Mouse (Mus musculus): ENCODE results near the gene Gpatch3. TPM values are rescaled to one million over a fixed set of nuclear protein-coding genes. Genes with fewer than 3 reads are reported as not detected.

Gene Gpatch3
- 12.9 and 17.4 TPM in 2 replicates for polyA plus RNA-seq (2012; ENCODE audit: insufficient read depth, insufficient read length, missing spikeins)

GRCm38 (mm10) chr4:133574070-133574842 lies at the start of gene Gpatch3:
Gene Gpatch3, plus strand, starts transcription at chr4:133574745.
- Histone ChIP-seq H3K27ac (ENCODE audit: insufficient read depth, low read depth, low read length) (peak within 1 kb of the TSS; percentile 52), H3K4me1 (ENCODE audit: control insufficient read depth, insufficient read depth, low read length) (peaks cover 12% of the 10 kb centered on the region), H3K4me3 (ENCODE audit: insufficient read depth, low read length) (peak within 1 kb of the TSS; percentile 81)
- TF ChIP-seq CTCF (IDR thresholded peaks at IDR 0.05; ENCODE audit: low read depth, low read length) = no peak
- no peak; the same call in 1 of the 2 replicates for TF ChIP-seq POLR2A (IDR thresholded peaks at IDR 0.05; ENCODE audit: borderline replicate concordance, low read depth, low read length)

- Histone ChIP-seq H3K27ac (ENCODE audit: insufficient read depth, low read depth, low read length) (no peak overlapping the region), H3K4me3 (ENCODE audit: insufficient read depth, low read length) (no peak overlapping the region), H3K4me1 (ENCODE audit: control insufficient read depth, insufficient read depth, low read length) (no peaks in the 10 kb centered on the region)
- TF ChIP-seq POLR2A (IDR thresholded peaks at IDR 0.05; ENCODE audit: borderline replicate concordance, low read depth, low read length) (no peak), CTCF (IDR thresholded peaks at IDR 0.05; ENCODE audit: low read depth, low read length) (no peak)
Measured at GRCm38 (mm10) chr4:133527788-133528187, 46.8 kb upstream of the Gpatch3 start.

DNA sequence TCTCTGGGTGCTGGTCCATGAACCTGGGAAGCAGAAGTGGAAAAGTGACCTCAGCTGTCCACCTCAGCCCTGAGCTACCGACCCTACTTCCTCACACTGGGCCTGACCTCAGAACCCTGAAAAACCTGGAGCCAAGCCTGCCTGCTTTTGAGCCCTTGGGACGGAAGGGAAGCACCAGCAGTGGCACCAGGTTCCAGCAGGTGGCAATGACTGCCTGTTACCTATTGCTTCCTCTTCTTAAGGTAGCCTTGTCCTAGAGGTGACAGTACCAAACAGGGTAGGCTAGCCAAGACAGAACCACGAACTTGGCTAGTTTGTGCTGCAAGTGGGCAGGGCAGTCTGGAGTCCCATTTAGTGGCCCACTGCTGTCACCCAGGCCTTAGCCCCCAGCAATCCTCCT lies 41.8 kb upstream of the Gpatch3 start:
- Histone ChIP-seq H3K4me3 (ENCODE audit: insufficient read depth, low read length) (no peak overlapping the region), H3K4me1 (ENCODE audit: control insufficient read depth, insufficient read depth, low read length) (no peaks in the 10 kb centered on the region), H3K27ac (ENCODE audit: insufficient read depth, low read depth, low read length) (no peak overlapping the region)
- TF ChIP-seq POLR2A (IDR thresholded peaks at IDR 0.05; ENCODE audit: borderline replicate concordance, low read depth, low read length) (no peak), CTCF (IDR thresholded peaks at IDR 0.05; ENCODE audit: low read depth, low read length) (no peak)

DNA sequence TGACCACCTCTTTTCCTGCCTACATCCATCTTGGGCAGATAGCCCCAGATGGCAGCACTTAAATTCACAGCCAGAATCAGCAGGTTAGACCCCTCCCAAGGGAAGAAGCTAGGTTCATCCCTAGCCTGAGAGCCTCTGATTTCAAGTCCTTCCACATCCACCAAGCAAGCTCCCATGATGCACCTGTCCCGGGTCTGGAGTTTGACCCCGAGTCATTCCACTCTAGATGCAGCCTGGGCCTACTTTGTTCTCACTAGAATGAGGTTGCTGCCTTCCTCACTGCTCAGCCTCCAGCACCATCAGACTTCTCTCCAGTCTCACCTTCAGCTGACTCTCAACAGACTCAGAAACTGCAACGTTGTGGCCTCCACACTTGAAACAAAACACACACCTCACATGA lies 38.5 kb upstream of the Gpatch3 start:
- peaks cover 8% of the 10 kb centered on the region for H3K4me1 ChIP-seq (ENCODE audit: control insufficient read depth, insufficient read depth, low read length)
- no peak overlapping the region for H3K4me3 ChIP-seq (ENCODE audit: insufficient read depth, low read length)
- TF ChIP-seq CTCF (IDR thresholded peaks at IDR 0.05; ENCODE audit: low read depth, low read length) (no peak), POLR2A (IDR thresholded peaks at IDR 0.05; ENCODE audit: borderline replicate concordance, low read depth, low read length) (no peak)
- H3K27ac ChIP-seq (ENCODE audit: insufficient read depth, low read depth, low read length) = no peak overlapping the region

GRCm38 (mm10) chr4:133536652-133537051 lies 37.9 kb upstream of the Gpatch3 start:
- Histone ChIP-seq H3K4me1 (ENCODE audit: control insufficient read depth, insufficient read depth, low read length) (peaks cover 13% of the 10 kb centered on the region), H3K4me3 (ENCODE audit: insufficient read depth, low read length) (no peak overlapping the region)
- TF ChIP-seq POLR2A (IDR thresholded peaks at IDR 0.05; ENCODE audit: borderline replicate concordance, low read depth, low read length) (no peak), CTCF (IDR thresholded peaks at IDR 0.05; ENCODE audit: low read depth, low read length) (no peak)

GRCm38 (mm10) chr4:133545272-133546231 lies 29.0 kb upstream of the Gpatch3 start, which contains the start of gene Nudc:
Gene Nudc, minus strand, starts transcription at chr4:133545996.
- Histone ChIP-seq H3K4me1 (ENCODE audit: control insufficient read depth, insufficient read depth, low read length) (peaks cover 24% of the 10 kb centered on the region), H3K27ac (ENCODE audit: insufficient read depth, low read depth, low read length) (peak within 1 kb of the TSS; percentile 57), H3K4me3 (ENCODE audit: insufficient read depth, low read length) (peak within 1 kb of the TSS; percentile 91)
- TF ChIP-seq POLR2A (IDR thresholded peaks at IDR 0.05; ENCODE audit: borderline replicate concordance, low read depth, low read length) (no peak), CTCF (IDR thresholded peaks at IDR 0.05; ENCODE audit: low read depth, low read length) (no peak)

More at GRCm38 (mm10) chr4:133536652-133537051, 37.9 kb upstream of the Gpatch3 start:
- H3K27ac ChIP-seq (ENCODE audit: insufficient read depth, low read depth, low read length) = no peak overlapping the region

- peaks cover 18% of the 10 kb centered on the region for H3K4me1 ChIP-seq (ENCODE audit: control insufficient read depth, insufficient read depth, low read length)
- H3K4me3 ChIP-seq (ENCODE audit: insufficient read depth, low read length) = no peak overlapping the region
- TF ChIP-seq POLR2A (IDR thresholded peaks at IDR 0.05; ENCODE audit: borderline replicate concordance, low read depth, low read length) = no peak
- TF ChIP-seq CTCF (IDR thresholded peaks at IDR 0.05; ENCODE audit: low read depth, low read length) = no peak
- H3K27ac ChIP-seq (ENCODE audit: insufficient read depth, low read depth, low read length) = no peak overlapping the region
Measured at GRCm38 (mm10) chr4:133552029-133552428, 22.5 kb upstream of the Gpatch3 start.

DNA sequence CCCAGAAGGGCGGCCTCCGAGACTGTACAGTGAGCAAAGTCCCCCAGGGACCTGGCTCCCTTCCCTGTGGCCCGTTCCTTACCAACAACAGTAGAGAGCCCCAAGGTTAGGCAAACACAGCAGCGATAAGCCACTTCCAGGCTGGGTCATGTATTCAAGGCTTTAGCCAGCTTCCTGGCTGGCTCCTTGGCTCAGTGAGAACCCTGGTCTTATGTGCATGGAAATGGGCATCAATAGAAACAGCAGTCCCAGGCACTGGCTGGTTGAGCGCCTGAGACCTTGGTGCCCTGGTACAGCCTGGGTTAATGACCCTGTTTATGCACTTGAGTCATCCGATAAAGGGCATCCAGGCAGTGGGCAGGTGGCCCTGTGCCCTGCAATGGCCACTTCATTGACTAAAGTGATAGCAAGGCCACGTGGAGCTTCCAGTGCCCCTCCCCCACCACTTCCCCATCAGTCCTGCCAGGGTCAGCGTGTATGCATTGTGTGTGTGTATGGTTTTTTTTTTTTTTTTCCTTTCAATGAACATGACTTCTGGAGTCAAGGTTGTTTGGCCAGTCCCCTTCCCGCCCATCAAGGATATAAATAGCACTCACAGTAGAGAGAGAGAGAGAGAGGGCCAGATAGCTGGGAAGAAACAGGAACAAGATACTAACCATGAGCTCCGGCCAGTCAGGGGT lies 21.6 kb upstream of the Gpatch3 start, which contains the start of gene Nr0b2:
Gene Nr0b2 (plus strand): TSS at position 609 of the 680 bp plus-strand sequence.
- TF ChIP-seq POLR2A (IDR thresholded peaks at IDR 0.05; ENCODE audit: borderline replicate concordance, low read depth, low read length) (no peak), CTCF (IDR thresholded peaks at IDR 0.05; ENCODE audit: low read depth, low read length) (no peak)
- peak within 1 kb of the TSS; percentile 73 for H3K27ac ChIP-seq (ENCODE audit: insufficient read depth, low read depth, low read length)
- H3K4me1 ChIP-seq (ENCODE audit: control insufficient read depth, insufficient read depth, low read length) = peaks cover 18% of the 10 kb centered on the region
- peak within 1 kb of the TSS; percentile 76 for H3K4me3 ChIP-seq (ENCODE audit: insufficient read depth, low read length)
